In genomic region chr13:7206626-7207211, GRCm38 (mm10) we compare ENCODE assay signal across 20 mouse cellular contexts.
DNase-seq lines count a peak whose midpoint lies in the region; ATAC-seq lines count a peak whose summit lies in the region.
"Had no signal": no experiment of that assay in that cellular context is flagged by ENCODE, and none has a peak within 500 bp of the region (broad histone marks: within the 10 kb centered on the region; RNA-seq: fewer than 3 reads in every experiment).

No protein-coding gene starts in this region.

- peak; percentile 73 for ATAC-seq in frontal cortex, adult (ENCODE audit: low TSS enrichment)
- peak; percentile 86 for ATAC-seq in forebrain, embryonic 16.5 days
- ATAC-seq: midbrain, embryonic 15.5 days had no signal

- DNase-seq in frontal cortex, adult 2 months (ENCODE audit: extremely low spot score in 1 of 2, low spot score in 1 of 2) = no peak
- DNase-seq in Muller cell, postnatal 12 days (ENCODE audit: inconsistent ontology term) = peak; percentile 22
- DNase-seq in layer of hippocampus, postnatal 36 days = peak; percentile 3 to 4
- no peak for DNase-seq in cerebellum, postnatal 25 days
- no peak for DNase-seq in embryo, embryonic 10 days (ENCODE audit: low spot score)
- DNase-seq: gastrocnemius, adult 2 months; heart, postnatal 10 days; kidney, adult 18-20 months; lung, adult 18-20 months; thymus, postnatal 36 days had no signal

- H3K4me2 ChIP-seq in forebrain, embryonic 16.5 days (ENCODE audit: low read length) = no peak overlapping the region
- H3K4me2 ChIP-seq: embryonic facial prominence, embryonic 15.5 days; heart, embryonic 11.5 days; liver, embryonic 11.5 days; midbrain, embryonic 15.5 days; neural tube, embryonic 15.5 days had no signal

- 60% methylated on average over 5 of the region's 5 CpGs for WGBS in forebrain, embryonic 16.5 days

- no peaks in the 10 kb centered on the region for H3K9me3 ChIP-seq in forebrain, embryonic 16.5 days (ENCODE audit: control insufficient read depth, low read length)
- H3K9me3 ChIP-seq: embryonic facial prominence, embryonic 15.5 days; limb, embryonic 10.5 days; midbrain, embryonic 15.5 days; neural tube, embryonic 15.5 days had no signal

- H3K36me3 ChIP-seq in forebrain, embryonic 16.5 days (ENCODE audit: control insufficient read depth, insufficient read depth) = no peaks in the 10 kb centered on the region
- H3K36me3 ChIP-seq: embryonic facial prominence, embryonic 15.5 days; limb, embryonic 10.5 days; midbrain, embryonic 15.5 days; neural tube, embryonic 15.5 days had no signal

- H3K4me1 ChIP-seq in forebrain, embryonic 16.5 days (replicated peaks; ENCODE audit: control insufficient read depth, insufficient read depth, low read length) = peaks cover 7% of the 10 kb centered on the region; the same call in 1 of the 2 replicates
- H3K4me1 ChIP-seq: embryonic facial prominence, embryonic 15.5 days; limb, embryonic 10.5 days; megakaryocyte, embryonic 14.5 days; midbrain, embryonic 15.5 days; neural tube, embryonic 15.5 days had no signal

- no peak overlapping the region for H3K9ac ChIP-seq in forebrain, embryonic 16.5 days (replicated peaks; ENCODE audit: low read depth, low read length)
- H3K9ac ChIP-seq: embryonic facial prominence, embryonic 15.5 days; midbrain, embryonic 15.5 days; neural tube, embryonic 15.5 days had no signal

- no peak overlapping the region; the same call in 1 of the 2 replicates for H3K27ac ChIP-seq in forebrain, embryonic 16.5 days (ENCODE audit: low read length)
- H3K27ac ChIP-seq: embryonic facial prominence, embryonic 15.5 days; gastrocnemius, adult 2 months; kidney, postnatal 0 days; limb, embryonic 10.5 days; midbrain, embryonic 15.5 days; neural tube, embryonic 15.5 days had no signal

- H3K4me3 ChIP-seq in forebrain, embryonic 16.5 days (replicated peaks; ENCODE audit: low read length) = no peak overlapping the region
- H3K4me3 ChIP-seq: embryonic facial prominence, embryonic 15.5 days; gastrocnemius, adult 2 months; limb, embryonic 10.5 days; megakaryocyte, embryonic 14.5 days; midbrain, embryonic 15.5 days; neural tube, embryonic 15.5 days had no signal

- no peaks in the 10 kb centered on the region for H3K27me3 ChIP-seq in forebrain, embryonic 16.5 days (replicated peaks; ENCODE audit: control insufficient read depth, insufficient read depth, low read length)
- H3K27me3 ChIP-seq: embryonic facial prominence, embryonic 15.5 days; megakaryocyte, embryonic 14.5 days; midbrain, embryonic 15.5 days; neural tube, embryonic 15.5 days had no signal

Comparison
In these comparisons a context has a peak if more than half of its experiments do, and no peak if none do; other contexts are left out.
1. DNase-seq: peak in Muller cell, postnatal 12 days (single experiment) and layer of hippocampus, postnatal 36 days (2 of 2); none in frontal cortex, adult 2 months (0 of 2), cerebellum, postnatal 25 days (0 of 2) and embryo, embryonic 10 days (single experiment).